Mouse (Mus musculus) MEL (cell line): ENCODE data around the gene Tbxa2r. TPM values are rescaled to one million over a fixed set of nuclear protein-coding genes. Genes with fewer than 3 reads are reported as not detected.

Experiments used
- DNase-seq: peaks from one replicate; pipeline ENCODE4 v3.0.0; 2011; ENCODE audit warnings: low read depth, low spot score
- H3K27ac ChIP-seq: 2 replicates; pipeline ENCODE4 v1.5.1; 2012; ENCODE audit warnings: low read depth, mild to moderate bottlenecking, control low read depth, low read length, moderate library complexity; ENCODE audit not compliant: control insufficient read depth
- H3K27me3 ChIP-seq, 2 experiments: fragments of 150-350 bp in 1 of 2; sonication (generic) in 1 of 2; 2 replicates each; pipeline ENCODE4 v1.6.1; 2012; ENCODE audit warnings: low read length in 2 of 2, mild to moderate bottlenecking in 2 of 2, improper control_type of control experiment in 1 of 2, moderate library complexity in 1 of 2; ENCODE audit not compliant: insufficient read depth in 2 of 2, control insufficient read depth in 1 of 2
- H3K36me3 ChIP-seq, 2 experiments: 2 replicates each; pipeline ENCODE4 v1.6.1; 2012 to 2014; ENCODE audit warnings: low read length in 2 of 2, improper control_type of control experiment in 1 of 2, inconsistent platforms in 1 of 2, mild to moderate bottlenecking in 1 of 2; ENCODE audit not compliant: insufficient read depth in 2 of 2, control insufficient read depth in 1 of 2
- H3K4me1 ChIP-seq, 2 experiments: fragments of 150-350 bp in 1 of 2; sonication (generic) in 1 of 2; 2 replicates each; pipeline ENCODE4 v1.6.1; 2012; ENCODE audit warnings: low read length in 2 of 2, improper control_type of control experiment in 1 of 2, mild to moderate bottlenecking in 1 of 2; ENCODE audit not compliant: insufficient read depth in 2 of 2, control insufficient read depth in 1 of 2
- H3K4me3 ChIP-seq, 2 experiments: fragments of 150-350 bp in 1 of 2; sonication (generic) in 1 of 2; 2 replicates each; pipeline ENCODE4 v1.5.1; 2012; ENCODE audit warnings: low read depth in 2 of 2, low read length in 2 of 2, mild to moderate bottlenecking in 2 of 2, moderate library complexity in 2 of 2, control low read depth in 1 of 2, improper control_type of control experiment in 1 of 2; ENCODE audit not compliant: control insufficient read depth in 1 of 2, insufficient read depth in 1 of 2
- H3K79me2 ChIP-seq: 2 replicates; pipeline ENCODE4 v1.6.1; 2012; ENCODE audit warnings: mild to moderate bottlenecking, low read length, moderate library complexity; ENCODE audit not compliant: control insufficient read depth, poor library complexity, insufficient read depth
- H3K9ac ChIP-seq: 2 replicates; pipeline ENCODE4 v1.6.1; 2012; ENCODE audit warnings: low read depth, mild to moderate bottlenecking, control low read depth, low read length, moderate library complexity; ENCODE audit not compliant: control insufficient read depth, poor library complexity, severe bottlenecking
- H3K9me3 ChIP-seq: fragments of 150-350 bp; sonication (generic); replicated peaks from 2 replicates; pipeline ENCODE4 v1.6.1; 2012; ENCODE audit warnings: mild to moderate bottlenecking, low read length, improper control_type of control experiment, moderate library complexity; ENCODE audit not compliant: insufficient read depth
- BHLHE40 ChIP-seq: IDR thresholded peaks from 2 replicates; pipeline ENCODE4 v1.6.1; 2012; ENCODE audit warnings: low read depth, mild to moderate bottlenecking, inconsistent platforms, low read length, improper control_type of control experiment, borderline replicate concordance
- CTCF ChIP-seq, 3 experiments: IDR thresholded peaks in 2 of 3; conservative IDR thresholded peaks in 1 of 3; 2 replicates each; pipeline ENCODE4 v1.5.1; 2011 to 2012; ENCODE audit warnings: low read length in 3 of 3, low read depth in 2 of 3, mild to moderate bottlenecking in 2 of 3, improper control_type of control experiment in 1 of 3, inconsistent platforms in 1 of 3, mixed read lengths in 1 of 3, moderate library complexity in 1 of 3; ENCODE audit not compliant: control insufficient read depth in 1 of 3, insufficient read depth in 1 of 3, poor library complexity in 1 of 3, severe bottlenecking in 1 of 3
- E2F4 ChIP-seq: IDR thresholded peaks from 2 replicates; pipeline ENCODE4 v1.6.1; 2011; ENCODE audit warnings: low read depth, low read length, improper control_type of control experiment, borderline replicate concordance
- ELF1 ChIP-seq: IDR thresholded peaks from 2 replicates; pipeline ENCODE4 v1.6.1; 2014; ENCODE audit warnings: low read depth, mild to moderate bottlenecking, inconsistent platforms, low read length, improper control_type of control experiment, moderate library complexity
- ETS1 ChIP-seq: IDR thresholded peaks from 2 replicates; pipeline ENCODE4 v1.6.1; 2012; ENCODE audit warnings: low read depth, mild to moderate bottlenecking, inconsistent platforms, low read length, improper control_type of control experiment, moderate library complexity
- GATA1 ChIP-seq: IDR thresholded peaks from 2 replicates; pipeline ENCODE4 v1.6.1; 2011; ENCODE audit warnings: low read depth, low read length, improper control_type of control experiment
- HCFC1 ChIP-seq: IDR thresholded peaks from 2 replicates; pipeline ENCODE4 v1.6.1; 2012; ENCODE audit warnings: low read depth, mild to moderate bottlenecking, inconsistent platforms, low read length, improper control_type of control experiment, moderate library complexity
- JUND ChIP-seq: IDR thresholded peaks from 2 replicates; pipeline ENCODE4 v1.6.1; 2011; ENCODE audit warnings: low read depth, mild to moderate bottlenecking, improper control_type of control experiment, low read length
- KAT2A ChIP-seq: conservative IDR thresholded peaks from 2 replicates; pipeline ENCODE4 v1.6.1; 2012; ENCODE audit warnings: low read depth, low read length, improper control_type of control experiment, inconsistent platforms
- MAFK ChIP-seq: IDR thresholded peaks from 2 replicates; pipeline ENCODE4 v1.6.1; 2011; ENCODE audit warnings: low read depth, mild to moderate bottlenecking, low read length, improper control_type of control experiment, borderline replicate concordance
- MEF2A ChIP-seq: IDR thresholded peaks from 2 replicates; pipeline ENCODE4 v1.6.1; 2014; ENCODE audit warnings: low read depth, mild to moderate bottlenecking, inconsistent platforms, low read length, improper control_type of control experiment; ENCODE audit not compliant: poor library complexity, insufficient replicate concordance, severe bottlenecking; ENCODE audit errors: extremely low read depth
- NELFE ChIP-seq: IDR thresholded peaks from 2 replicates; pipeline ENCODE4 v1.6.1; 2011; ENCODE audit warnings: low read depth, low read length, improper control_type of control experiment
- NRF1 ChIP-seq: IDR thresholded peaks from 2 replicates; pipeline ENCODE4 v1.6.1; 2014; ENCODE audit warnings: low read depth, mild to moderate bottlenecking, inconsistent platforms, low read length, improper control_type of control experiment, moderate library complexity; ENCODE audit not compliant: poor library complexity, insufficient read depth, severe bottlenecking
- RAD21 ChIP-seq: IDR thresholded peaks from 2 replicates; pipeline ENCODE4 v1.6.1; 2011; ENCODE audit warnings: mild to moderate bottlenecking, low read depth, low read length, improper control_type of control experiment
- RCOR1 ChIP-seq: IDR thresholded peaks from 2 replicates; pipeline ENCODE4 v1.6.1; 2012; ENCODE audit warnings: low read depth, mild to moderate bottlenecking, inconsistent platforms, low read length, improper control_type of control experiment
- SIN3A ChIP-seq: IDR thresholded peaks from 2 replicates; pipeline ENCODE4 v1.6.1; 2012; ENCODE audit warnings: low read length, improper control_type of control experiment, inconsistent platforms
- TAL1 ChIP-seq: IDR thresholded peaks from 2 replicates; pipeline ENCODE4 v1.6.1; 2012; ENCODE audit warnings: mild to moderate bottlenecking, inconsistent platforms, low read length, moderate library complexity, mixed read lengths
- UBTF ChIP-seq: IDR thresholded peaks from 2 replicates; pipeline ENCODE4 v1.6.1; 2012; ENCODE audit warnings: low read depth, mild to moderate bottlenecking, inconsistent platforms, low read length, improper control_type of control experiment, moderate library complexity, borderline replicate concordance; ENCODE audit not compliant: insufficient read depth
- ZKSCAN1 ChIP-seq: IDR thresholded peaks from 2 replicates; pipeline ENCODE4 v1.6.1; 2012; ENCODE audit warnings: low read depth, mild to moderate bottlenecking, inconsistent platforms, low read length, improper control_type of control experiment, moderate library complexity
- ZNF384 ChIP-seq: IDR thresholded peaks from 2 replicates; pipeline ENCODE4 v1.6.1; 2012; ENCODE audit warnings: low read depth, mild to moderate bottlenecking, inconsistent platforms, low read length, improper control_type of control experiment
- polyA plus RNA-seq, 2 experiments: library from polyadenylated mRNA; stranded (reverse) in 1 of 2; unstranded in 1 of 2; fragments of >175 nt in 1 of 2; fragments of >200 nt in 1 of 2; gene quantifications; 2 replicates each; pipeline versions ENCODE4 v1.2.1 to v1.2.4; 2012; ENCODE audit warnings: low replicate concordance in 2 of 2, low read depth in 1 of 2; ENCODE audit not compliant: insufficient read length in 2 of 2, insufficient read depth in 1 of 2, missing spikeins in 1 of 2
- total RNA-seq: library from RNA; depleted of rRNA; stranded (reverse); fragments of 300-350 nt; gene quantifications from 2 replicates; pipeline ENCODE4 v1.2.3, GENCODE M21; 2012

Tbxa2r gene
- total and polyA plus RNA-seq, 3 experiments = 0.31 TPM; not detected in 2

DNA sequence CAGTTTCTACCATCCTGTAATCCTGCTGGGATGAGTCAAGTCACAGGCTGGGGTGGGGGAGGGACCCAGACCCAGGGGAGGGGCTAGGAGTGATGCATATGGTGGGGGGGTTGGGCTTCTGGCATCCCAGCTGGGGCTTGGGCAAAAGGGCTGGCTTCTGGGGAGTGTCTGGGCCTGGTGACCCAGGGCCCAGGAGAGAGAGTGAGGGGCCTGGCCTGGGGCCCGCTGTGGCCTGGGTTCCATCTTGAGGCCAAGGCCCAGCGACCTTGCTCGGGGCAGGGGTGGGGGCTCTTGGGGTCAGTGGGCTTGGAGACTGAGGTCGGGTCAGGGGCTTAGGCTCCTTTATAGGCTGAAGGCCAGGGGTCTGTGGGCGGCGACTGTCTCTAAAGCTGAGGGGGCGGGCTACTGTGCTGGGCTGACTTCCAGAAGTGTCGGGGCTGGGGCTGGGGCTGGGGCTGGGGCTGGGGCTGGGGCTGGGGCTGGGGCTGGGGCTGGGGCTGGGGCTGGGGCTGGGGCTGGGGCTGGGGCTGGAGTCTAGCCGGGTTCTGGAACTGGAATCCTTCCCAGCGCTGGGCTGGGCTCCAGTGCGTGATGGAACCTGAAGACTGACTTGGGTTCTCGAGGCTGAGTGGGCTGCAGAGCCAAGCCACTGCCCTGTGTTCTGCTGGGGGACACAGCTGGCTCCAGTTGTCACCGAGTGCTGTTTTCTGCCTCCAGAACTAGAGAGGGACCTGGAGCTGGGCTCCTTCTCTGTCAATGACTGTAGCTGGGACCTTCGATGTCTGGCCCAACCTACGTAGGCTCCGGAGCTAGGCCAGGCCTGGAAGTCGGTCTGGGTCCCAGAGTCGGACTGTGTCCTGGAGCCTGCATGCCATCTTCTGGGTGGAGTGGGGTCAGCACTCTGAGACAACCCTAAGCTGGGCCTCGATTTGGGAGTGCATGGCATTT is 7.1 kb downstream of the Tbxa2r start:
- Histone ChIP-seq H3K27ac (no peak overlapping the region), H3K4me3 (no peak overlapping the region), H3K27me3 (no peaks in the 10 kb centered on the region; a peak in 1 of 4 replicates), H3K9me3 (no peaks in the 10 kb centered on the region), H3K36me3 (no peaks in the 10 kb centered on the region), H3K9ac (no peak overlapping the region), H3K4me1 (no peaks in the 10 kb centered on the region), H3K79me2 (no peaks in the 10 kb centered on the region)
- no peak for DNase-seq
- TF ChIP-seq NRF1 = no peak
- TF ChIP-seq UBTF = no peak
- no peak for TF ChIP-seq JUND
- TF ChIP-seq E2F4 = no peak
- no peak for TF ChIP-seq CTCF (IDR thresholded peaks at IDR 0.05 in 2 of 3, conservative IDR thresholded peaks at IDR 0.05 in 1 of 3; ENCODE audit: control insufficient read depth in 1 of 3, insufficient read depth in 1 of 3, low read depth in 2 of 3, low read length in 3 of 3, poor library complexity in 1 of 3, severe bottlenecking in 1 of 3)

DNA sequence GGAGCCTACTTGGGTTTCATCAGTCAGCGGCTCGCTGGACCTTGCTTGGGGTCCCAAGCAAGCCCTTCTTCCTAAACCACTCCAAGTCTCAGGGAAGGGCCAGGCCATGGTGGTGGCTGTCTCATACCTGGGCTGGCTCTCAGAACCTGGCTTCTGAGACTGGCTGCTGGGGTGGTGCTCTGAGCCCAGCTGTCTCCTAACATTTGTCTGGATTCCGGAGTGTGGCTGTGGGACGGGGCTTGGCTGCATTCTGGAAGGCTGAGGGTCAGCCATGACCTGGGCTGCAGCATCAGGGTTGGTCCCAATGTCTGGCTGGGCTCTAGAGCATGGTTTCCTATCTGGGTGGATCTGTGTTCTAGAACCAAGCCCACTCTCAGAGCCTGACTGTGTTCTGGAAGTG is 8.0 kb downstream of the Tbxa2r start:
- Histone ChIP-seq H3K4me3 (no peak overlapping the region), H3K27ac (no peak overlapping the region), H3K36me3 (no peaks in the 10 kb centered on the region), H3K9ac (no peak overlapping the region), H3K9me3 (no peaks in the 10 kb centered on the region), H3K27me3 (no peaks in the 10 kb centered on the region; a peak in 1 of 4 replicates), H3K79me2 (no peaks in the 10 kb centered on the region), H3K4me1 (no peaks in the 10 kb centered on the region)
- DNase-seq = no peak
- TF ChIP-seq UBTF (no peak), ETS1 (no peak), CTCF (IDR thresholded peaks at IDR 0.05 in 2 of 3, conservative IDR thresholded peaks at IDR 0.05 in 1 of 3; ENCODE audit: control insufficient read depth in 1 of 3, insufficient read depth in 1 of 3, low read depth in 2 of 3, low read length in 3 of 3, poor library complexity in 1 of 3, severe bottlenecking in 1 of 3) (no peak), ZKSCAN1 (no peak), RAD21 (no peak), ZNF384 (no peak), ELF1 (no peak), RCOR1 (no peak), HCFC1 (no peak), MEF2A (no peak), NELFE (no peak), MAFK (no peak), GATA1 (no peak), KAT2A (no peak), SIN3A (no peak), BHLHE40 (no peak), TAL1 (no peak)
